Comparison of ENCODE assay signal across 7 mouse cellular contexts in genomic region chr14:105177238-105177693, GRCm38 (mm10). TPM values are rescaled to one million over a fixed set of nuclear protein-coding genes. Genes with fewer than 3 reads are reported as not detected.
DNase-seq lines count a peak whose midpoint lies in the region; ATAC-seq lines count a peak whose summit lies in the region.

Gene Rbm26, minus strand, starts transcription at chr14:105177327.

- H3K27me3 ChIP-seq in intestine, embryonic 15.5 days (replicated peaks) = no peaks in the 10 kb centered on the region
- H3K27me3 ChIP-seq in midbrain, embryonic 10.5 days (ENCODE audit: low read depth, poor library complexity, severe bottlenecking) = no peaks in the 10 kb centered on the region

- intact Hi-C loops in gastrocnemius, postnatal 36 days (cut with DNase I) = loop anchor here (5.0 kb wide), 1 partner anchor 125 kb away; no protein-coding TSS in a partner anchor
- intact Hi-C loops in left cerebral cortex, postnatal 25 days (cut with DNase I) = loop anchor here (2.0 kb wide), 2 partner anchors 82 to 118 kb away; partner anchors contain the start of gene Ndfip2

- peak within 1 kb of the TSS; percentile 70 for H3K4me2 ChIP-seq in intestine, embryonic 15.5 days (replicated peaks)

- no peaks in the 10 kb centered on the region for H3K36me3 ChIP-seq in intestine, embryonic 15.5 days
- 0 out of 2 replicates have a peak, but pooled peaks cover 15% of the 10 kb centered on the region for H3K36me3 ChIP-seq in midbrain, embryonic 10.5 days

- peak; percentile 98 for DNase-seq in adrenal gland, adult 2 months
- peak; percentile 93 for DNase-seq in embryo, embryonic 11.5 days (ENCODE audit: low read depth, low spot score)
- peak; percentile 94 to 97 for DNase-seq in gastrocnemius, postnatal 36 days
- DNase-seq in left cerebral cortex, postnatal 25 days (ENCODE audit: low spot score in 2 of 2) = peak; percentile 95 to 97
- peak; percentile 98 for DNase-seq in midbrain, embryonic 10.5 days (ENCODE audit: low spot score)
- DNase-seq in right cerebral cortex, postnatal 4 days = peak; percentile 93

- H3K4me3 ChIP-seq in intestine, embryonic 15.5 days (replicated peaks) = peak within 1 kb of the TSS; percentile 90
- H3K4me3 ChIP-seq in midbrain, embryonic 10.5 days = peak within 1 kb of the TSS; percentile 98

- H3K27ac ChIP-seq in intestine, embryonic 15.5 days = peak within 1 kb of the TSS; percentile 92
- peak within 1 kb of the TSS; percentile 99 for H3K27ac ChIP-seq in midbrain, embryonic 10.5 days (replicated peaks)

- 0 out of 2 replicates have a peak, but pooled peaks cover 6% of the 10 kb centered on the region for H3K4me1 ChIP-seq in intestine, embryonic 15.5 days (replicated peaks)
- H3K4me1 ChIP-seq in midbrain, embryonic 10.5 days = peaks cover 20% of the 10 kb centered on the region

- WGBS in intestine, embryonic 15.5 days = under 1% methylated on average over 28 of the region's 28 CpGs
- WGBS in midbrain, embryonic 10.5 days = under 1% methylated on average over 28 of the region's 28 CpGs

- H3K9ac ChIP-seq in intestine, embryonic 15.5 days = peak within 1 kb of the TSS; percentile 94

- ATAC-seq in intestine, embryonic 15.5 days = peak; percentile 96

- H3K9me3 ChIP-seq in intestine, embryonic 15.5 days = no peaks in the 10 kb centered on the region
- H3K9me3 ChIP-seq in midbrain, embryonic 10.5 days (replicated peaks) = no peaks in the 10 kb centered on the region

RNA-seq across cellular contexts. Expression of gene Rbm26, which starts in this region (rescaled TPM):
- total RNA-seq in adrenal gland, adult 2 months (2021) = 10 to 100 TPM; 35.0 to 48.0 TPM
- 9.3 and 12.2 TPM in 2 replicates for polyA plus RNA-seq in adrenal gland, adult 2 months (2012; rRNA removed)
- total RNA-seq in gastrocnemius, postnatal 36 days (2021) = 10 to 100 TPM; 15.1 to 16.9 TPM
- 26.4 and 30.2 TPM in 2 replicates for polyA plus RNA-seq in intestine, embryonic 15.5 days (2015; fragmentation: Nextera tagmentation; extraction: Ambion mirVana)
- 10 to 100 TPM; 58.0 to 61.7 TPM for total RNA-seq in left cerebral cortex, postnatal 25 days (2021)
- polyA plus RNA-seq in midbrain, embryonic 10.5 days (2016; fragmentation: Nextera tagmentation; extraction: Ambion mirVana) = 32.4 and 32.9 TPM in 2 replicates

Comparison
In these comparisons a context has a peak if more than half of its experiments do, and no peak if none do; other contexts are left out.
1. Peak in every context shown above with its lines: DNase-seq, ATAC-seq, H3K4me3 ChIP-seq and H3K27ac ChIP-seq.